Mouse (Mus musculus) kidney, adult 9 months (tissue): Measurements from ENCODE around the gene Kctd10.

Source experiments
- DNase-seq: peaks from one replicate; pipeline ENCODE4 v3.0.0; 2022

The Kctd10 gene

DNA sequence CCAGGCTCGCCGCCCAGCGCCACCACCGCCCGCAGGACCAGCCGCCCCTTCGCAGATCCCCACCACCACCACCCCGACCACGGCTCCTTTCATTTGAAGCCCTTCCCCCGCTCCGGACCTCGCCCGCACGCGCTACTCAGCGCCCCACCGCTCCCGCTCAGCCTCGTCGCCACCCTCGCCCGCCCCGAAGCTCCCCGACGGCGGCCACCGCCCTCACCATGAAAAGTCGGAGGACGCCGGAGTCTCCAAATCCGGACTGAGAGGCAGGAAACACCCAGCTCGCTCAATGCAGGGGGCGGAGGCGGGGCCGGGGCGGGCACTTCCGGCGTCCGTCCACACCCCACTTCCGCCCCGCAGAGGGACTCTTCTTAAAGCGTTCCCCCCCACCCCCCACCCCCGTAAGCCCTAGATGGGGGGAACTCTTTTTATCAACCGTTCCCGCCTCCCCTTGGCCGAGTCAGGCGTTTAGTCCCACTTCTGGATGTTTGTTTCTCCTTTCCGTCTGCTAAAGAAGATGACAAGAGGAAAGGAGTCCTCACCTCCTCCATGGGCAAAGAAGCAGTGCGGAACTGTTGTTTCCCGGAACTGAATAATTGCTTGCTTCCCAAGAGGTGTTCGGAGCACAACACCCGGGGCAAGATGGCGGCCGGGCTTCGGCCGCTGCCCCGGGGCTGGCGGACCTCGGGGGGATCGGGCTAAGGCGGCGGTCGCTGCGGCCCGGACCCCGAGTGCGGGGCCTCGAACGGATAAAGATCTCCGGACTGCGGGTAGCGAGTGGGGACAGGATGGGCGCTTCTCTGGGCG lies at the start of gene Kctd10, which contains the start of gene Ube3b:
Kctd10 (minus strand) TSS at position 300 of the 804 bp plus-strand sequence.
Ube3b (plus strand) TSS at position 399 of the 804 bp plus-strand sequence.
- DNase-seq, result peak; percentile 89

DNA sequence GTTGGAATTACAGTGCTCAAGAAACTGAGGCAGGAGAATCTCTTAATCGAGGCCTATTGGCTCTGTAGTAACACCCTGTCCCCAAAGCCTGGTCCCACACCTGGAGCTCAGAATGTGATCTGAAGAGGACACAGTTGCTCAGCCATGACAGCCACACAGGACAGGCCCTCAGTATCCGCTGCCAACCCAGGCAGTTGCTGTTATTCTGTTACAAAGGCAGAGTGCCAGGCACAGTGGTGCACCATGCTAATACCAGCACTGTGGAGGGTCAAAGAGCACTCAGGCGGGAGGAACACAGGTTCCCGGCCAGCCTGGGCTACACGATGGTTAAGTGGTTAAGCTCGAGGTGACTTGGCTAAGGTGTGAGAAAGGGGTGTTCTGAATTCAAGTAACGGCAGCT lies 49.5 kb upstream of the Kctd10 start:
- DNase-seq, result peak; percentile 61

DNA sequence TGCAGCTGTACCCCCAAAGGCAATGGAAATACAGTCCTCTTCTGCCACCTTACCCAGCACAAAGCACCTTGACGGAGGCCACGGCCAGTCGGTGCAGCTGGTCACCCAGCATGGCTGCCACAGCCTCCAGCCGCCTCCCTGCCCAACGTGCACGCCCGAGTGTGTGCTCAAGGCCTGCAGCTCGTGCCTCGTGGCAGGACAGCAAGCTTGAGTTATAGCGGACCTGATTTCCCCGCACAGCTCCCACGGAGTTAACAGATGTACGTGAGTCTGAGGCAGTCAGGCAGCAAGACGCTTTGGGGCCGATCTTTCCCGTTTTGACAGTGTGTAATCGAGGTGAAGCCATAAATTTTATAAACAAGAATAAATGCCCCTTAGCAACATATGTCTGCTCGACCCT lies 48.3 kb upstream of the Kctd10 start:
- no peak for DNase-seq

DNA sequence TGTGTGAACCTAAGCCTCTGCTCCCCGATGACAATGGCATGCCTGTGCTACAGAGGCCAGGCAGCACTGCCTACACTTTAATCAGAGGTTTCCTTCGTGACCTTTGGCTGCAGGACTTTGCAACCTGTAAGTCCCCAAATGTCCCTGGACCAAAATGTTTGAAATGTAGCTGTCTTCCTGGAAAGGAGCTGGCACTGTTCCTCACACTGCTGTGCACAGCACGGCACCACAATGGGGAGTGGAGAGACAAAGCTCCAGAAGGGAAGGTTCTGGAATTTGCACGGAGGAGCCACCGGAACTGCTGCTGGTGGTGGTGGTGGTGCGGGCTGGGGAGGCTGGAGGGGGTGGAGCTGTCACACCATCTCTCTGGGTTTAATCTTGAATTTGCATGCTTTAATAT lies 46.4 kb upstream of the Kctd10 start:
- no peak for DNase-seq

DNA sequence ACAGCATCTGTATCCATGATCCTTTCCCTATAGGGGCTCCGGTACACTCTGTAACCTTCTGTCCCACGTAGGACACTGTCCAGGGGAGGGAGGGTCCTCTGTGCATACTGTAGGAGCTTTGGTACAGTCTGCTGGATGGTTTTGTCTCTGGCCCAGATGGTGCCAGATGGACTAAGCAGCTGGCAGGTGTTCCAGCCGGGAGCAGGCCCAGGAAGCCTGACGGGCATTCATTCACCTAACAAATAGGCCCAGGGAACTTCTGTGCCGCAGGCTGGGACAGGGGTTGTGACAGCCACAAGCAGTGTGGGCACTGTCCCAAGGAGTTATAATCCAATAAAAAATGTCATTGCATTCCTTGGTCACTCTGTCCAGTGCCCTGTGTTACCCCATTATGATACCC lies 43.7 kb upstream of the Kctd10 start:
- no peak for DNase-seq

DNA sequence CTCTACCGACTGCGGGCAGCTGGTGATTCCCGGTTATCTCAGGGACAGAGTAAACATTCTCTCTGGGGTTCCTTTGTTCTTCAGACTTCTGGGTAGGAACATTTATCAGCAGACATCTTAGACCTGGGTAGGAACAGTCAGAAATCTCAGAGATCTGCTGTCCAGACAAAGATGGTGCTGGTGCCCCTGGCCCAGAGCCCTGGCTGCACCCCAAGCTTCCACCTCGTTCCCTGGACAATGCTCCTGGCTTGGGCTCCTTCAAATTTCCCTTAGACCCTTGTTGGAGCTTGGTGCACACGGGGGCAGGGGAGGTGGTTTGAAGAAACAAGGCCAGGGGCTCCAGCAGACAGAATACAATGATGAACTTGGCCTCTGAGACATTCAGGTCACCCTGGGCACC lies 42.3 kb upstream of the Kctd10 start:
- DNase-seq, result no peak

DNA sequence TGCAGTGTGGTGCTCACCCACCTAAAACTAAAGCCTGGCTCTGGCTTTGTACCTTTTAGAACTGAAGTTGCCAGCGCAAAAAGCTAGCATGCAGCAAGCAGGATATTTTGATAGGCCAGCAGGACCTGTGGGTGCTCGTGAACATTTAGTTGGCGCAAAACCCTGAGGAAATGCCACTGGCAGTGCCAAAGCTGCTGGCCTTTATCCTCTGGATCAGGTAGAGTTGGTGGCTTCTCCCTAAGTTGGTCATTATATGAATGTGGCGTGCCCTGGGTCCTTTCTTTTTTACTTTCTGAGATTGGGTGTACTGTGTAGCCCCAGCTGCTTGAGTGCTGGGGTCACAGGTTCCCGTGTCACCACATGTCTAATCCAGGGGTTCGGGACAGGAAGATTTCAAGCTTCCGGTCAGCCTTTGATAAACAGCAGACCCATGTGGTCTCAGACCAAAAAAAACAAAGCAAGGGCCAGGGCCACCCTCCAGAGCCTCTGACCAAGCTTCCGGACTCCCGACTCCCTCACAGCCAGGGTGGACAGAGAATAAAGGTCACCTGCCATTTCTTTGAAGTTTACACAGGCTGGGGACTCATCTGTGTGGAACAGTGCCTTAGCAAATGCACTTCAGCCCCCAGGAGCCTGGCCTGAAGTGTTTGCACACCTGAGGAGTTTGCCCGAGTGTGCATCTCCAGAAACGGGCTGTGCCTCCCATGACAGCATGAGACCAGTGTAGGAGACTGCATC lies 41.4 kb upstream of the Kctd10 start:
- peak; percentile 36 for DNase-seq

DNA sequence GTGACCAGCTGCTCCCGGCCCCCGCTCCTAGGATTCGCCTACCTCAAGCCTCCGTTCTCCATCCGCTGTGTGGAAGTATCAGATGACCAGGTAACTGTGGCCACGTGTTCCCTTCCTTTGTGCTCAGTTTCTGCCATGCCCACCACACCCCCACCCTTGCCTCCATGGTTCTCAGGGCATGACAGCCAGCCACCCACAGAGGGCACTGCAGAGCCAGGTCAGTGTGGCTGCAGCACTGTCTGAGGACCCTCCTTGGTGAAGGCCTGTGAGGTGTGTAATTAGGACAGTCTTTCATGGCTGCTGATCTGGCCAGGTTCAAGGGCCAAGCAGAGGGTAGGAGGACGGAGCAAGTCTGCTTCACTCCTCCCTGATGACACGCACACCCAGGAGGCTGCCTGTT lies 38.2 kb upstream of the Kctd10 start:
- no peak for DNase-seq

DNA sequence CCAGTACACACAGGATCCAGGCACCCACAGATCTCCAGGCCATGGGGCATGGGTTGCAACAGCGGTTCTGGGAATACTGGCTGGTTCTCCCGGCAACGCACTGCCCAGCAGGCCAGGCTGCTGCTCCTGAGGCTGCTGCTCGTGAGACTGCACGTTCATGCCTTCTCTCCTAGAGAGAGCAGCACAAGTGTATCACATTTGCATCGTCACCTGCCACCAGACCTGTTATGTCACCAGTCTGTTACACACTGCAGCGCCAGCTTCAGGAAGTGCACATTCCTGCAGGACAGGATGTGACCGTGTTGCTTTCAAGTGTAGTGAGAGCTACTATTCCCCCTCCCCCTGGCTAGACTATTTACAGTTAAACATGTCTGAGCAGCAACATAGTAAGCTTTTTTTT lies 36.5 kb upstream of the Kctd10 start:
- DNase-seq, result no peak

DNA sequence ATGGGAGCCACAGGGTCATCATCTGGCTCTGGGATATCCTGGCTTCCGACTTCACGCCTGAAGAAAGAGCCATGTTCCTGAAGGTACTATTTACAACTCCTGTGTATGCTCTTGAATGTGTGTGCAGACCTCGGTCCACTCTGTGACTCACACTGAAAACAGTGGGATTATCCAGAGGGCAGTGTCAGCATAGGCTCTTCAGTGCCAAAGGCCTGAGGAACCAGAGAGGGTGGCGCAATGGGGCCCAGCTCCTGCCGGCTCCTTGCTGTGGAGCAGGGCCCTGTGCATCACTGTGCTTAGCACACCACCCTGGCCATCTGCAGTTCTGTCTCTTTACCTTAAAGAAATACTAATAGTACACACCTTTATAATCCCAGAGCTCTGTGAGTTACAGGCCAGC lies 35.3 kb upstream of the Kctd10 start:
- DNase-seq, result no peak

DNA sequence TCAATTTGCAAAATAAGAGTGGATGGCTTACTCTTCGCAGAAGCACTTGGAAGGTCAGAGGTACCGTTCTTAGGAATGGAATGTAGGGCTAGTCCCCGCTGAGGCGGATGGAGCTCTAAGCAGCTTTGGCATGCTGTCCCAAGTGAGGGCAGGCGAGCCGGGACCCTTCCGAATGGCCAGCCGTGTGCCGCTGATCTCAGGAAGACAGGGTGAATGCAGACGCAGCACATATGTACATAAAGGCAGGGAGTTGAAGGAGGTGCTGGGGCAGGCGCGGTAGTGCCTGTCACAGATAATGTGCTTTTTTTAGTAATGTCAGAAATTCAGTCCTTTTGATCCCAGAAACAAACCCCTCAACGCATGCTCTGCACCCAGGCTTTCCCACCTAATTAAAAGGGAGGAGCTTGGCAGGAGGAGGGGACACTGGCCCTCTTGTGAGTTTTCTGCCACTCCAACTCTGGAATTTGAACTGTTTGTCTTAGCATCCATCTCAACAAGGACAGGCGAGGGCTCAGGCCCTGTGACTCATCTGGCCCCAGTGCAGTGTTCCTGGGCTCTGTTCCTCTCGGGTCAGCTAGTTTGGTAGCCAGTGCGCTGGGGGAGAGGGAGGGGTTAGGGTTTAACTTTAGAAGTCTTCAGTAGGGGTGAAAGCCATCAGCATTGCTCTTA lies 32.9 kb upstream of the Kctd10 start:
- DNase-seq, result peak; percentile 71

DNA sequence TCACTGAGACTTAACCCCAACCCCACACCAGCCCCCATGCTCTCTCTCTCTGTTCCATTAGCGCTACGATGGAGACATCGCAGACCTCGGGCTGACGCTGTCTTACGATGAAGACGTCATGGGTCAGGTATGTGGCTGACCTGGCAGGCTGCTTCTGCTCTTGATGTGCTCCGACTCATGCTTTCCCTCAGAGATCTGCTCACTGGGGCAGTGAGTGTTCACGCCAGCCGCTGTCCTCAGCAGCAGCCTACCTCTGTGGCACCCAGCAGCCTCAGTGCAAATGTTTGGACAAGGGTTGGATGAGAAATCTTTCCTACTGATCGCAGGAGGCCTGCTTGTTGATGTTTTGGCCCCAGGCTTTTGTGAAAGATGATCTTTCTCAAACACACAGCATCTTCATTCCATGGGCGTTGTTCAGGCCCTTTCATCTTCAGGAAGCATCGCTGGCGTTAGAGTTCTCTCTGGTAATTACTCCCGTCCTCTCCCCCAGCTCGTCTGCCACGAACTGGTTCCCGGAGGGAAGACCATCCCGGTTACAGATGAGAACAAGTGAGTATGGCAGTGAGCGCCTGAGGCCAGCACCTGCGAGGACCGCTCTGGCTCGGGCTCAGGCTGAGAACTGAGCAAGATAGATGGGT lies 32.2 kb upstream of the Kctd10 start:
- DNase-seq, result no peak

DNA sequence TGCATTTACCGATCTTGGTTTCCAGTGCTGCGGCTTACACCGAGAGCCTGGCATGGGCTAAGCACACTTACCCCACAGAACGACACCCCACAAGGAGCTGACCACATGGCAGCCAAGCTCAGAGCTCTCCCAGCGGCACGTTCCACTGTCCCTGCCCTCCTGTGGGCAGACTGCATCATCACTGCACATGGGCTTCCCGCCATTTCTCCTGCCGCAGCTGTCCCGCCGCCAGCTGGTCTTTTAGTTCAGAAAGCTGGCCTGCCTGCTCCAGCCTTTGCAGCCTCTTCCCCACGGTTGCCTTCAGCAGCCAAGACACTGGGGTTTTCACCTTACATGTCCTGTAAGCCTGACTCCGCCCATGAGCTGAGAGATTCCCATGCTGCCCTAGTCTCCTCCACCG lies 30.1 kb upstream of the Kctd10 start:
- no peak for DNase-seq

DNA sequence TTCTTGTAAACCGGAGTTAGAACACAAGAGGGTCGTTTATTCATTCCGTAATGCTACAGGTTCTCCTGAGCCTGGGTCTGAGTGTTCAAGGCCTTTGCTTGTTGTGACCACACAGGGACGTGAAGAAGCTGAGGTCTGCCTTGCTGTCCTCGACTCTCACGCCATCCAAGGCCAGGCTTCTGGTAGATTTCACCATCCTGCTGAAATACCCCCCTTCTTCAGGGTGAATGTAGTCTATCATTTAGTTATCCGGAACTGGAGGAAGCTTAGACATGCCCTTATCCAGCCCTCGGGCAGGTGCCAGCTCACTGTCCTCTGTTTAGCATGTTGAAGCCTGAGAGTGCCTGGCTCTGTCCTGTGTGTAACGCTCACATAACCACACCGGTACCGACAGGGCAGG lies 28.5 kb upstream of the Kctd10 start:
- no peak for DNase-seq

DNA sequence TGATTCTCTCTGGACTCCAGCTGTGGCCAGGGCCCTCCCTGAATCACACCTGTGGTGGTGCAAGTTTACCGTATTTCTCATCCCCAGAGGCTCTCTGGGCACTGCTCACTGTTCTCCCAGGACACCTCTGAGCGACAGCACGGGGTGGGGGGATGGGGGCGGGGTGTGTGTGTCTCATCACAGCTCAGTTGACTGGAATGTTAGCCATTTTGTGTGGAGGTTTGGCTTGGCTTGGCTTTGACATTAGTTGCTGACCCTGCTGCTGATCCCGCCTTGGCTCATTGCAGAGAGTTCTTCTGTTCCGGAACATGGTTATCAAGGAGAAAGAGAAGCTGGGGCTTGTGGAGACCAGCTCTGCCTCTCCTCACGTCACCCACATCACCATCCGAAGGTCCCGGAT lies 27.5 kb upstream of the Kctd10 start:
- DNase-seq, result no peak

DNA sequence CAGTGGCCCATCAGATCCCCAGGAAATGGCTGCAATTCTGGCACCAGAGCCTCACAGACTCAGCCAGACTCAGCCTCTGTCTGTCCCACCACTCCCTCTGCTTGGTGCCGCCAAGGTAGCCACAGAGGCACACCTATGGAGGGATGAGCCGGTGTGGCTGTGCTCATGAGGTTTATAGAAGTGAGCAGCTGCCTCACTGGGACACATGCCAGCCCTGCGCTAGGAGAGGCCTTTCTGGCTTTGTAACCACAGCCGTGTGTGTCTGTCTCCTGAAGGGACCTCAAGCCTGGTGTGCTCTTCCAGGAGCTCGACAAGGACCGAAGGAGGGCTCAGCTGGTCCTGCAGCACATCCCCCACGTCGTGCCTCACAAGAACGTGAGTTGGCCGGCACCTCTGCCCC lies 27.0 kb upstream of the Kctd10 start:
- DNase-seq, result no peak

DNA sequence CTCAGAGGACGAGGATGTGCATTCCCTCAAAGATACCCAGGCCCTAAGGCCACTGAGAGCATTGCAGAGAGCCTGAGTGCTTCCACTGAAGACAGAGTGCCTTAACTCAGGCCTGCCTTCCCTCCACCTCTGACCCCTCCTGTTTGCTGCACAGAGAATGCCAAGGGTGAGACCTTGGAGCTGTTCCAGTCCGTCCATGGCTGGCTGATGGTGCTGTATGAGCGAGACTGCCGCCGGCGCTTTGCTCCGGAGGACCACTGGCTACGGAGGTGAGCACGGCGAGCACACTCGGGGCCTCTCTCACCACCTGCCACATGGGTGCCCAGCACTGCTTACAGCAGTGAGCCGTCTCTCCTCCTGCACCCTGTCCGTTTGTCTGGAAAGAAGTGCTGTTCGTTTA lies 26.3 kb upstream of the Kctd10 start:
- no peak for DNase-seq

DNA sequence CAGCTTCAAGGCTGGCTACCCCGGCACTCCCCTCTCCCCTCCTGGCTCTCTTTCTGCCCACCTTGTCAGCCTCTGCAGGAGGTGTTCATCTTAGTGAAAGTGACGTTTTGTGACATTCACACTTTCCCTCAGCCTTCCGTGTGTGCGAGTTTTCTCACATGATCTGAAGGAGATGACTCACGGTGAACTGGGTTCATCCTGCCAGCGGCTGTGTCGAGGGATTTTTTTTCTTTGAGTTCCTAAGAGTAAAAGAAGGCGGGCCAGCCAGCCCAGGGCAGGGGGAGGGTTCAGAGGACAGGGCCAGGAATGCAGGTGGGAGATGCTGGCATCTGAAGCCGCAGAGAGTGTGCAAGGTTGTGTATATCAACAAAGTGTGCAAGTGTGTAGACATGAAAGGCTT lies 12.9 kb upstream of the Kctd10 start:
- no peak for DNase-seq

DNA sequence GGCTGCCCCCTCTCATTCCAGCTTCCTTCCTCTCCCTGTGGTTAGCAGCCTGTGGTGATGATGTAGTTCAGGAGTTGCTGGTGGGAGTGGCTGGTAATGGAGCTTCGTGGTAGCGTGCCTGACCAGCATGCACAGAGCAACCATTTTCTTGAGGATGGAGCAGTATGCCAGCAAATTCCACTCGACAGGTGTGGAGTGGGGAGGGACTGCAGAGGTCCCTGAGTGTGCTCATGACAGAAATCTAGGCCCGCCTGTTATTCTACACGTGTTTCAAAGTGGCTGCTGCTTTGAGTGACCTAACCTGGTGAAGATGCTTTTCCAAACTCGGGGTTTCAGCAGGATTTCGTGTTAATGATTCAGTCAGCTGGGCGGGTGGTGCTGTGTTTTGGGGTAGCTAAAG lies 4.1 kb upstream of the Kctd10 start:
- no peak for DNase-seq

DNA sequence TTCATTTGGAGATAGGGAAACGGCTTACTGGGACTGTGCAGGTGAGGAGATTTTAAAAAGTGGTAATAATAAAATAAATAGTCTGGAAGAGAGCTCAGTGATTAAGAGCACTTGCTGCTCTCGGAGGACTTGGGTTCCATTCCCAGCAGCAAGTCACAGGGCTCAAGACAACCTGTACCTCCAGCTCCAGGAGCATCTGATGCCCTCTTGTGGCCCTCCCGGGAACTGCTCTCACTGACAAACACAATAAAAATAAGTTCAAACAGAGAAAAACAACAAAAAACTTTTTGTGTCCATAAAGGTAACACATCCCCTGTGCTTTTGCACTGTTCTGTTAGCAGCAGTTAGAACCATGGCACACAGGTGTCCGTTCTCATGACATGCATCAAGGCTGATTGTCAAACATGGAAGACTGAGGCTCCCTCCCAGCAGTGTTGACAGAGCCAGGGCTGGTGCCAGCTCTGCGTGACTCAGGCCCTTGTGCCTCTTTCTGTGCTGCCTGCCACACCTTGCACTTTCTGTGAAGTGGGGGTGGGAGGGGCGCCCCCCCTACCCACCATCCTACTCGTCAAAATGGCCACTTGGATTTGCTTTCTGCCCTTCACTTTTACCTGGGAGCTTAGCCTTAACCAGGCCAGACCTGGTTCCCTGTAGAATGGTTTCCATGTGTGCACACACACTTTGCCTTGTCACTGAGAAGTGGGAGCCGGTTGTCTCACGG lies 3.0 kb upstream of the Kctd10 start:
- DNase-seq, result no peak

DNA sequence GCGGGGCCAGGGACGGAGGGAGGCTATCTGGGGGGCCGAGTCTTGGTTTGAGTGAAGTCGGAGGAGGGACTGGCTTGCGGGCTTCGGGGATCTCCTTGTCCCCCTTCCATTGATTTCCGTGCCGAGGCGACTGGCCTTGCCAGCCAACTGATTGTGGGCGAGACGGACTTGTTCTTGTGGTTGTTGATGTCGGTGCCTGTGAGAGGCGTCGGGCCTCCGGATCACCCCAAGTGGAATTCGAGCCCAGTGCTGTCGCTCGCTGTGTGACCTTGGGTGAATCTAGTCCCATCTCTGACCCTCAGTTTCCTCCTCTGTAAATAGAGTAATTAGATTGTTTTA lies 674 bp upstream of the Kctd10 start:
- DNase-seq, result peak; percentile 55

DNA sequence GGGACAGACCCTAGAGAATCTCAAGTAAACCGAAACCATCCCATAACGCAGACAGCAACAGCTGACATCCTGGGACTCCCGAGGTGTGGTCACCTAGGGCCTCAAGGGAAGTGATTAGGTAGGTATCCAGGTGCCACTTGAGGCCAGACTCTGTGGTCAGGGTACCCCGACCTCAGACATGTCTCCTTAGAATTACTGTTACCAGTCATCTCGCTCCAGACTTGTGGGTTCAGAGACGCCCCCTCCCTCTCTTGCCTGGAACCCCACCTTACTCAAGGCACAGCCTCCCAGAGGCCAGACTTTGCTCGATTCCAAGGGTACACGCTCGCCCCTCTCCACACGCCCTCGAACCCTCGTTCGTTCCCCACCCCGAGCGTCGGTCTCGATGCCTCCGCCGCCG lies 545 bp downstream of the Kctd10 start:
- DNase-seq, result no peak

DNA sequence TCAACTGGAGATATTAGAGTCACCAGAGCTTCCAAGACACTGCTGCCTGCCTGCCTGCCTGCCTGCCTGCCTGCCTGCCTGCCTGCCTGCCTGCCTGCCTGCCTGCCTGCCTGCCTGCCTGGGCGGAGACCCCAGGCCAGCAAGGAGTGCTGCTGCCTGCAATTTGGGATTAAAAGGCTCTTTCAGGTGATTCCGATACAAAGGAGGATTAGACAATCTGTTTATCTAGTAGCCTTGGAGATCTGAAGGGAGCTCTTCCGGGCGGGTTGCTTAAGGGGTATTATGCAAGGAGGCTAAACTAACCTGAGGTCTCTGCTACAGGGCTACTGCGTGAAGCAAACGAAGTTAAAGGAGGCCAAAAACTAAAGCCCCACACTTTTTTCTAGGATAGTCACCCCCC lies 1.4 kb downstream of the Kctd10 start:
- DNase-seq, result no peak
